ENCODE assay signal across 8 mouse cellular contexts in the genomic region with DNA sequence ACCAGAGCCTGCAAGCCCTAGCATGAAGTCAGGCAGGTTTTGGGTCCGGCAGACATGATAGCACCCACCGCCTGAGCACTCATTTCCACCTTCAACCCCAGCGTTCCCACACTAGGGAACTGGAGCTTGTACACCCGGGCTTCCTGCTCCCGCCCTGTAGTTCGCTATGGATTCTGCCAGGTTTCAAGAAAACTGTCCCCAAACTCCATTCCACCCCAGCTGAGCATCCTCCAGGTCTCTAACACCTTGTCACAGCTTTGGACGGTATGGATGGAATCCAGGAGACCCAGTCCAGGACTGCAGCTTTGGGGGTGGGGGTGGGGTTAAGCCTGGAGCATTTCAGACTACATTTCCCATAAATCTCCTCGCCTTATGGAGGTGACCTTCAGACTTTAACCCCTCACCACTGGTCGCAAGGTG. TPM values are rescaled to one million over a fixed set of nuclear protein-coding genes. Genes with fewer than 3 reads are reported as not detected.
DNase-seq lines count a peak whose midpoint lies in the region; ATAC-seq and TF ChIP-seq lines count a peak whose summit lies in the region.

No protein-coding gene starts in this region.

- 0 out of 2 replicates have a peak, but pooled peaks cover 2% of the 10 kb centered on the region for H3K4me1 ChIP-seq in kidney, adult 2 months (ENCODE audit: control insufficient read depth, insufficient read depth, low read length)
- H3K4me1 ChIP-seq in midbrain, embryonic 16.5 days (ENCODE audit: control insufficient read depth, insufficient read depth, low read length): peaks cover 2% of the 10 kb centered on the region; the same call in 1 of the 2 replicates

- peak; percentile 94 for ATAC-seq in midbrain, embryonic 16.5 days
- no peak for ATAC-seq in activated CD4-positive, CD25-positive, alpha-beta regulatory T cell, adult 4 months

- no peaks in the 10 kb centered on the region for H3K27me3 ChIP-seq in kidney, adult 2 months (replicated peaks; ENCODE audit: control insufficient read depth, insufficient read depth, low read length)
- no peaks in the 10 kb centered on the region for H3K27me3 ChIP-seq in midbrain, embryonic 16.5 days (ENCODE audit: control insufficient read depth, insufficient read depth, low read depth, low read length)

- 1% methylated on average over 9 of the region's 9 CpGs for WGBS in kidney, adult 2 months
- 3% methylated on average over 9 of the region's 9 CpGs for WGBS in midbrain, embryonic 16.5 days

- no peak for TF ChIP-seq CTCF in kidney, adult 2 months (conservative IDR thresholded peaks at IDR 0.05; ENCODE audit: insufficient read depth, insufficient read length, low read depth, low read length)

- no peak for TF ChIP-seq POLR2A in kidney, adult 2 months (IDR thresholded peaks at IDR 0.05; ENCODE audit: low read depth, low read length)

- no peaks in the 10 kb centered on the region for H3K9me3 ChIP-seq in midbrain, embryonic 16.5 days (replicated peaks; ENCODE audit: control insufficient read depth, low read length, poor library complexity, severe bottlenecking)

- H3K36me3 ChIP-seq in kidney, adult 2 months (ENCODE audit: control insufficient read depth, insufficient read depth, low read length): no peaks in the 10 kb centered on the region
- no peaks in the 10 kb centered on the region for H3K36me3 ChIP-seq in midbrain, embryonic 16.5 days (ENCODE audit: control insufficient read depth, insufficient read depth, low read length)

- peak overlapping the region; percentile 77 for H3K9ac ChIP-seq in midbrain, embryonic 16.5 days (ENCODE audit: low read depth, low read length)

- H3K27ac ChIP-seq in kidney, adult 2 months (ENCODE audit: insufficient read depth, low read depth, low read length): 0 out of 2 replicates have a peak overlapping the region, but pooled peaks have one; percentile 3
- no peak overlapping the region for H3K27ac ChIP-seq in midbrain, embryonic 16.5 days (ENCODE audit: low read length)

- H3K4me2 ChIP-seq in midbrain, embryonic 16.5 days (ENCODE audit: low read length): peak overlapping the region; percentile 82

- H3K4me3 ChIP-seq in kidney, adult 2 months (ENCODE audit: insufficient read depth, low read depth, low read length): peak overlapping the region; percentile 46
- H3K4me3 ChIP-seq in midbrain, embryonic 16.5 days (ENCODE audit: low read depth, low read length): peak overlapping the region; percentile 57

- DNase-seq in adrenal gland, adult 18-20 months (ENCODE audit: low spot score in 2 of 2): peak; percentile 19 to 23
- no peak for DNase-seq in adrenal gland, adult 8-10 months
- peak; percentile 56 for DNase-seq in embryo, embryonic 10.5 days (ENCODE audit: low spot score)
- DNase-seq in heart, adult 8-10 months (ENCODE audit: low spot score): peak; percentile 31
- peak; percentile 75 for DNase-seq in kidney, adult 2 months
- peak; percentile 24 for DNase-seq in liver

RNA-seq across cellular contexts. Expression of a gene that starts 26.6 kb away (rescaled TPM):
- total RNA-seq in adrenal gland, adult 18-20 months (2021): 100 to 1,000 TPM; 216 to 657 TPM
- 100 to 1,000 TPM; 197 to 449 (median 314) TPM for total RNA-seq in adrenal gland, adult 8-10 months (2022)
- 100 to 1,000 TPM; 187 to 292 (median 203) TPM for total RNA-seq in heart, adult 8-10 months (2022)
- polyA plus RNA-seq in kidney, adult 2 months (2012; rRNA removed): 344 and 370 TPM in 2 replicates
- 153 and 163 TPM in 2 replicates for polyA plus RNA-seq in midbrain, embryonic 16.5 days (2015; fragmentation: Nextera tagmentation; extraction: Ambion mirVana)
- polyA plus RNA-seq in activated CD4-positive, CD25-positive, alpha-beta regulatory T cell, adult 4 months (2017; shearing (Covaris generic)): 1 to 10 TPM; 3.8 to 4.2 TPM

RNA-seq across cellular contexts. Expression of a gene that starts 31.6 kb away (rescaled TPM):
- total RNA-seq in adrenal gland, adult 18-20 months (2021): 10 to 100 TPM; 40.6 to 45.6 TPM
- 10 to 100 TPM; 44.6 to 57.2 (median 50.2) TPM for total RNA-seq in adrenal gland, adult 8-10 months (2022)
- 10 to 100 TPM; 56.9 to 69.9 (median 65.3) TPM for total RNA-seq in heart, adult 8-10 months (2022)
- 22.6 and 25.5 TPM in 2 replicates for polyA plus RNA-seq in kidney, adult 2 months (2012; rRNA removed)
- polyA plus RNA-seq in midbrain, embryonic 16.5 days (2015; fragmentation: Nextera tagmentation; extraction: Ambion mirVana): 10.7 and 11.5 TPM in 2 replicates
- polyA plus RNA-seq in activated CD4-positive, CD25-positive, alpha-beta regulatory T cell, adult 4 months (2017; shearing (Covaris generic)): 10 to 100 TPM in 1 of 2 experiments, 1 to 10 TPM in 1; 9.0 to 13.8 TPM
